Mouse (Mus musculus) erythroblast, embryonic 14.5 days (primary cell): ENCODE measurements around the gene Prr14l.
"Not testable (repeated sequence)": the region's sequence is repeated elsewhere in the genome, so short reads cannot be mapped to it uniquely, and the experiment has no call there.

Source experiments
- GATA1 ChIP-seq: IDR thresholded peaks from 2 replicates; pipeline ENCODE4 v1.6.1; 2012; ENCODE audit warnings: low read length, inconsistent platforms, mixed read lengths
- TAL1 ChIP-seq: IDR thresholded peaks from 3 replicates; pipeline ENCODE4 v1.6.1; 2012; ENCODE audit warnings: low read length, inconsistent platforms, mixed read lengths

GRCm38 (mm10) chr5:32828766-32829165 lies 25.3 kb downstream of the Prr14l start:
- not testable (repeated sequence) for TF ChIP-seq GATA1, TAL1
